Comparison of ENCODE assay signal across 8 mouse cellular contexts in the genomic region with DNA sequence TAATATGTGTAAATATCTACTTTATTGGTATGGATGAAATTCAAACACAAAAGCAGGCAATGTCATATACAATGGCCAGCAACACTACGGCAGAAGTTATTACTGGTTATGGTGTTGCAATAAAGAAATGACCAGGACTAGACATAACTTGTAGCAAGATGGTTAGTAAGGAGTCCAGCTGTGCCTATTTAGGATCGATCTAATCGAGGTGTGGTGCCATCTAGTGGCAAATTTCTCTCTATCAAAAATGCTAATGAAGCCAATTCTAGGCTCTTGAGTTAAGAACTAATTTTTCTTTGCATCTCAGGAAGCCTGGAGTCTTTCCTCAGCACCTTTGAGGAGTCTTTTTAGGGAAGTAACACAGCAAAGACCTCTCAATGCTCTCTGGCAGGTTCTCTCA.
DNase-seq lines count a peak whose midpoint lies in the region; ATAC-seq and TF ChIP-seq lines count a peak whose summit lies in the region.

No protein-coding gene starts in this region.

- H3K36me3 ChIP-seq in hindbrain, embryonic 11.5 days (ENCODE audit: control insufficient read depth, insufficient read depth, low read length) = no peaks in the 10 kb centered on the region
- no peaks in the 10 kb centered on the region for H3K36me3 ChIP-seq in hindbrain, embryonic 10.5 days
- H3K36me3 ChIP-seq in MEL (ENCODE audit: control insufficient read depth in 1 of 2, insufficient read depth in 2 of 2, low read length in 2 of 2) = no peaks in the 10 kb centered on the region
- no peaks in the 10 kb centered on the region for H3K36me3 ChIP-seq in lung, postnatal 0 days (ENCODE audit: insufficient read depth, low read length)

- no peak overlapping the region for H3K4me2 ChIP-seq in hindbrain, embryonic 11.5 days (replicated peaks; ENCODE audit: low read depth, low read length)
- no peak overlapping the region for H3K4me2 ChIP-seq in lung, postnatal 0 days (replicated peaks; ENCODE audit: low read depth, low read length)

- H3K79me2 ChIP-seq in MEL (ENCODE audit: control insufficient read depth, insufficient read depth, low read length, poor library complexity) = no peaks in the 10 kb centered on the region

- no peak overlapping the region for H3K4me3 ChIP-seq in hindbrain, embryonic 11.5 days (ENCODE audit: low read depth, low read length)
- H3K4me3 ChIP-seq in hindbrain, embryonic 10.5 days = no peak overlapping the region
- H3K4me3 ChIP-seq in MEL (ENCODE audit: control insufficient read depth in 1 of 2, insufficient read depth in 1 of 2, low read depth in 2 of 2, low read length in 2 of 2) = no peak overlapping the region
- H3K4me3 ChIP-seq in lung, postnatal 0 days (ENCODE audit: low read depth, low read length) = no peak overlapping the region

- TF ChIP-seq EP300 in MEL (IDR thresholded peaks at IDR 0.05; ENCODE audit: low read depth in 1 of 2, low read length in 2 of 2) = no peak
- TF ChIP-seq EP300 in lung, postnatal 0 days (IDR thresholded peaks at IDR 0.05) = no peak

- H3K4me1 ChIP-seq in hindbrain, embryonic 11.5 days (replicated peaks; ENCODE audit: control insufficient read depth, insufficient read depth, low read length) = no peaks in the 10 kb centered on the region
- 0 out of 2 replicates have a peak, but pooled peaks cover 5% of the 10 kb centered on the region for H3K4me1 ChIP-seq in hindbrain, embryonic 10.5 days (replicated peaks)
- H3K4me1 ChIP-seq in MEL (ENCODE audit: control insufficient read depth in 1 of 2, insufficient read depth in 2 of 2, low read length in 2 of 2) = no peaks in the 10 kb centered on the region
- H3K4me1 ChIP-seq in lung, postnatal 0 days (ENCODE audit: insufficient read depth, low read depth, low read length) = no peaks in the 10 kb centered on the region

- no peak overlapping the region for H3K9ac ChIP-seq in hindbrain, embryonic 11.5 days (ENCODE audit: low read depth, low read length)
- no peak overlapping the region for H3K9ac ChIP-seq in MEL (ENCODE audit: control insufficient read depth, low read depth, low read length, poor library complexity, severe bottlenecking)
- H3K9ac ChIP-seq in lung, postnatal 0 days (replicated peaks; ENCODE audit: low read depth) = no peak overlapping the region

- peak; percentile 25 for DNase-seq in hindbrain, embryonic 11.5 days (ENCODE audit: low spot score)
- DNase-seq in hindbrain, embryonic 10.5 days (ENCODE audit: low spot score) = no peak
- peak; percentile 7 for DNase-seq in MEL (ENCODE audit: low read depth, low spot score)
- peak; percentile 56 for DNase-seq in brain, adult 2 months (ENCODE audit: low read depth, low spot score)
- peak; percentile 33 to 51 for DNase-seq in kidney, adult 8-10 months
- peak; percentile 70 for DNase-seq in lung, postnatal 0 days (ENCODE audit: low spot score)
- DNase-seq in thymus, postnatal 25 days = no peak

- WGBS in hindbrain, embryonic 11.5 days = 62% methylated on average over 3 of the region's 3 CpGs
- WGBS in hindbrain, embryonic 10.5 days = 58% methylated on average over 3 of the region's 3 CpGs
- WGBS in lung, postnatal 0 days = 31% methylated on average over 3 of the region's 3 CpGs

- no peaks in the 10 kb centered on the region for H3K9me3 ChIP-seq in hindbrain, embryonic 11.5 days (ENCODE audit: control insufficient read depth, low read length)
- no peaks in the 10 kb centered on the region for H3K9me3 ChIP-seq in hindbrain, embryonic 10.5 days
- no peaks in the 10 kb centered on the region for H3K9me3 ChIP-seq in MEL (replicated peaks; ENCODE audit: insufficient read depth, low read length)
- H3K9me3 ChIP-seq in lung, postnatal 0 days (ENCODE audit: low read length) = no peaks in the 10 kb centered on the region

- 0 out of 2 replicates have a peak, but pooled peaks have one; percentile 17 for ATAC-seq in hindbrain, embryonic 11.5 days (ENCODE audit: low FRiP score)
- peak; percentile 41; the same call in 1 of the 2 replicates for ATAC-seq in lung, postnatal 0 days
- no peak for ATAC-seq in erythroblast, adult 5-6 weeks (replicated peaks; ENCODE audit: low FRiP score, poor library complexity, severe bottlenecking)

- TF ChIP-seq RAD21 in MEL (IDR thresholded peaks at IDR 0.05; ENCODE audit: low read depth, low read length) = no peak; the same call in 1 of the 2 replicates

- no peak overlapping the region for H3K27ac ChIP-seq in hindbrain, embryonic 11.5 days (ENCODE audit: low read depth, low read length)
- no peak overlapping the region for H3K27ac ChIP-seq in hindbrain, embryonic 10.5 days
- no peak overlapping the region for H3K27ac ChIP-seq in MEL (ENCODE audit: control insufficient read depth, low read depth, low read length)
- H3K27ac ChIP-seq in lung, postnatal 0 days (ENCODE audit: low read length) = no peak overlapping the region

- TF ChIP-seq POLR2A in MEL (IDR thresholded peaks at IDR 0.05; ENCODE audit: control insufficient read depth in 1 of 2, insufficient read depth in 1 of 2, low read depth in 1 of 2, low read length in 2 of 2, poor library complexity in 1 of 2) = no peak

- H3K27me3 ChIP-seq in hindbrain, embryonic 11.5 days (ENCODE audit: control insufficient read depth, insufficient read depth, low read length) = no peaks in the 10 kb centered on the region
- no peaks in the 10 kb centered on the region for H3K27me3 ChIP-seq in hindbrain, embryonic 10.5 days (ENCODE audit: insufficient read depth, poor library complexity, severe bottlenecking)
- no peaks in the 10 kb centered on the region for H3K27me3 ChIP-seq in MEL (ENCODE audit: control insufficient read depth in 1 of 2, insufficient read depth in 2 of 2, low read length in 2 of 2)
- H3K27me3 ChIP-seq in lung, postnatal 0 days (replicated peaks; ENCODE audit: insufficient read depth, low read length) = no peaks in the 10 kb centered on the region

- peak in 1 of 3 experiments; percentile 32; a peak in 2 of 6 replicates for TF ChIP-seq CTCF in MEL (IDR thresholded peaks at IDR 0.05 in 2 of 3, conservative IDR thresholded peaks at IDR 0.05 in 1 of 3; ENCODE audit: control insufficient read depth in 1 of 3, insufficient read depth in 1 of 3, low read depth in 2 of 3, low read length in 3 of 3, poor library complexity in 1 of 3, severe bottlenecking in 1 of 3)
- TF ChIP-seq CTCF in lung, postnatal 0 days (IDR thresholded peaks at IDR 0.05) = peak; percentile 65

TF ChIP-seq in MEL, 35 proteins besides CTCF, POLR2A, EP300 and RAD21:
- no peak for TF ChIP-seq E2F4 (IDR thresholded peaks at IDR 0.05; ENCODE audit: borderline replicate concordance, low read depth, low read length)
- TF ChIP-seq SMC3 (IDR thresholded peaks at IDR 0.05; ENCODE audit: low read depth, low read length) = peak; percentile 38
TF ChIP-seq in MEL: peak in this region for 1.

Comparison
In these comparisons a context has a peak if more than half of its experiments do, and no peak if none do; other contexts are left out.
1. DNase-seq: peak in hindbrain, embryonic 11.5 days (single experiment), MEL (single experiment), brain, adult 2 months (single experiment), kidney, adult 8-10 months (2 of 2) and lung, postnatal 0 days (single experiment); none in hindbrain, embryonic 10.5 days (single experiment) and thymus, postnatal 25 days (single experiment).